Mouse (Mus musculus): Measurements from ENCODE around the gene Prkar1b. TPM values are rescaled to one million over a fixed set of nuclear protein-coding genes. Genes with fewer than 3 reads are reported as not detected.

The Prkar1b gene
- polyA plus RNA-seq, 1 experiment from 2014 or later, result 14.4 TPM

- DNase-seq (ENCODE audit: low spot score) (no peak), ATAC-seq (no peak)
- Histone ChIP-seq H3K4me2 (replicated peaks; ENCODE audit: low read depth, low read length) (no peak overlapping the region), H3K4me3 (ENCODE audit: low read depth, low read length) (no peak overlapping the region), H3K4me1 (ENCODE audit: insufficient read depth, low read depth, low read length) (no peaks in the 10 kb centered on the region), H3K9ac (replicated peaks; ENCODE audit: low read depth) (no peak overlapping the region), H3K36me3 (ENCODE audit: insufficient read depth, low read length) (no peaks in the 10 kb centered on the region), H3K27me3 (replicated peaks; ENCODE audit: insufficient read depth, low read length) (no peaks in the 10 kb centered on the region), H3K27ac (ENCODE audit: low read length) (no peak overlapping the region), H3K9me3 (ENCODE audit: low read length) (no peaks in the 10 kb centered on the region)
- TF ChIP-seq CTCF (IDR thresholded peaks at IDR 0.05), result peak; percentile 57
- no peak for TF ChIP-seq EP300 (IDR thresholded peaks at IDR 0.05)
- 88% methylated on average over 5 of the region's 5 CpGs for WGBS
These were observed 61.6 kb downstream of the Prkar1b start for GRCm38 (mm10) chr5:139088173-139088572.

- Histone ChIP-seq H3K27me3 (replicated peaks; ENCODE audit: insufficient read depth, low read length) (no peaks in the 10 kb centered on the region), H3K9me3 (ENCODE audit: low read length) (no peaks in the 10 kb centered on the region), H3K4me1 (ENCODE audit: insufficient read depth, low read depth, low read length) (no peaks in the 10 kb centered on the region), H3K9ac (replicated peaks; ENCODE audit: low read depth) (no peak overlapping the region), H3K4me2 (replicated peaks; ENCODE audit: low read depth, low read length) (no peak overlapping the region), H3K27ac (ENCODE audit: low read length) (no peak overlapping the region), H3K36me3 (ENCODE audit: insufficient read depth, low read length) (no peaks in the 10 kb centered on the region), H3K4me3 (ENCODE audit: low read depth, low read length) (no peak overlapping the region)
- TF ChIP-seq CTCF (IDR thresholded peaks at IDR 0.05) (peak; percentile 78), EP300 (IDR thresholded peaks at IDR 0.05) (no peak)
- DNase-seq (ENCODE audit: low spot score), result peak; percentile 56
- WGBS, result 63% methylated on average over 7 of the region's 7 CpGs
- peak; percentile 69 for ATAC-seq
These were observed 64.8 kb downstream of the Prkar1b start for GRCm38 (mm10) chr5:139084831-139085519.

GRCm38 (mm10) chr5:139084302-139084701 is 65.5 kb downstream of the Prkar1b start:
- no peak for TF ChIP-seq EP300 (IDR thresholded peaks at IDR 0.05)
- no peak for TF ChIP-seq CTCF (IDR thresholded peaks at IDR 0.05)
- Histone ChIP-seq H3K9ac (replicated peaks; ENCODE audit: low read depth) (no peak overlapping the region), H3K4me3 (ENCODE audit: low read depth, low read length) (no peak overlapping the region), H3K4me2 (replicated peaks; ENCODE audit: low read depth, low read length) (no peak overlapping the region), H3K9me3 (ENCODE audit: low read length) (no peaks in the 10 kb centered on the region), H3K27me3 (replicated peaks; ENCODE audit: insufficient read depth, low read length) (no peaks in the 10 kb centered on the region), H3K4me1 (ENCODE audit: insufficient read depth, low read depth, low read length) (no peaks in the 10 kb centered on the region), H3K36me3 (ENCODE audit: insufficient read depth, low read length) (no peaks in the 10 kb centered on the region), H3K27ac (ENCODE audit: low read length) (no peak overlapping the region)
- ATAC-seq (no peak), DNase-seq (ENCODE audit: low spot score) (no peak)
- 80% methylated on average over 6 of the region's 6 CpGs for WGBS

- no peaks in the 10 kb centered on the region for H3K27me3 ChIP-seq (replicated peaks; ENCODE audit: insufficient read depth, low read length)
- H3K9ac ChIP-seq (replicated peaks; ENCODE audit: low read depth), result no peak overlapping the region
- H3K9me3 ChIP-seq (ENCODE audit: low read length), result no peaks in the 10 kb centered on the region
- H3K36me3 ChIP-seq (ENCODE audit: insufficient read depth, low read length), result no peaks in the 10 kb centered on the region
- no peak overlapping the region for H3K4me3 ChIP-seq (ENCODE audit: low read depth, low read length)
- H3K4me2 ChIP-seq (replicated peaks; ENCODE audit: low read depth, low read length), result no peak overlapping the region
- WGBS, result 63% methylated on average over 3 of the region's 4 CpGs
- H3K4me1 ChIP-seq (ENCODE audit: insufficient read depth, low read depth, low read length), result no peaks in the 10 kb centered on the region
- DNase-seq (ENCODE audit: low spot score) (no peak), ATAC-seq (no peak)
- H3K27ac ChIP-seq (ENCODE audit: low read length), result no peak overlapping the region
- no peak for TF ChIP-seq CTCF (IDR thresholded peaks at IDR 0.05)
- no peak for TF ChIP-seq EP300 (IDR thresholded peaks at IDR 0.05)
These were observed 66.0 kb downstream of the Prkar1b start for GRCm38 (mm10) chr5:139083841-139084240.

- ATAC-seq (peak; percentile 68), DNase-seq (ENCODE audit: low spot score) (peak; percentile 55)
- no peak for TF ChIP-seq CTCF (IDR thresholded peaks at IDR 0.05)
- TF ChIP-seq EP300 (IDR thresholded peaks at IDR 0.05), result no peak
- Histone ChIP-seq H3K27ac (ENCODE audit: low read length) (peak overlapping the region; percentile 20; the same call in 1 of the 2 replicates), H3K4me2 (replicated peaks; ENCODE audit: low read depth, low read length) (no peak overlapping the region), H3K27me3 (replicated peaks; ENCODE audit: insufficient read depth, low read length) (no peaks in the 10 kb centered on the region), H3K9ac (replicated peaks; ENCODE audit: low read depth) (no peak overlapping the region), H3K4me3 (ENCODE audit: low read depth, low read length) (no peak overlapping the region), H3K36me3 (ENCODE audit: insufficient read depth, low read length) (no peaks in the 10 kb centered on the region), H3K9me3 (ENCODE audit: low read length) (no peaks in the 10 kb centered on the region), H3K4me1 (ENCODE audit: insufficient read depth, low read depth, low read length) (no peaks in the 10 kb centered on the region)
- WGBS, result 12% methylated on average over 6 of the region's 6 CpGs
These were observed 68.4 kb downstream of the Prkar1b start for GRCm38 (mm10) chr5:139081370-139081769.

- WGBS, result 70% methylated on average over 4 of the region's 4 CpGs
- TF ChIP-seq EP300 (IDR thresholded peaks at IDR 0.05), result no peak
- TF ChIP-seq CTCF (IDR thresholded peaks at IDR 0.05), result no peak
- no peak overlapping the region for H3K9ac ChIP-seq (replicated peaks; ENCODE audit: low read depth)
These were observed 71.7 kb downstream of the Prkar1b start for GRCm38 (mm10) chr5:139078156-139078462.

More at GRCm38 (mm10) chr5:139078156-139078462, 71.7 kb downstream of the Prkar1b start:
- ATAC-seq, result no peak
- H3K36me3 ChIP-seq (ENCODE audit: insufficient read depth, low read length), result no peaks in the 10 kb centered on the region
- no peak overlapping the region for H3K27ac ChIP-seq (ENCODE audit: low read length)
- H3K9me3 ChIP-seq (ENCODE audit: low read length), result no peaks in the 10 kb centered on the region
- H3K4me2 ChIP-seq (replicated peaks; ENCODE audit: low read depth, low read length), result no peak overlapping the region
- no peaks in the 10 kb centered on the region for H3K27me3 ChIP-seq (replicated peaks; ENCODE audit: insufficient read depth, low read length)
- H3K4me3 ChIP-seq (ENCODE audit: low read depth, low read length), result no peak overlapping the region
- no peaks in the 10 kb centered on the region for H3K4me1 ChIP-seq (ENCODE audit: insufficient read depth, low read depth, low read length)
- no peak for DNase-seq (ENCODE audit: low spot score)

All from lung, postnatal 0 days (tissue).